Mouse (Mus musculus) adrenal gland, postnatal 14 days (tissue): ENCODE data around the gene Tcf20. TPM values are rescaled to one million over a fixed set of nuclear protein-coding genes. Genes with fewer than 3 reads are reported as not detected.
"Not testable (repeated sequence)": the region's sequence is repeated elsewhere in the genome, so short reads cannot be mapped to it uniquely, and the experiment has no call there.

Experiments used
- DNase-seq: peaks from one replicate; pipeline ENCODE4 v3.0.0; 2021; ENCODE audit warnings: mixed read lengths
- microRNA-seq, 2 experiments: library from miRNA; unstranded; fragments of <30 nt; microRNA quantifications; one replicate each; pipeline ENCODE4 v1.2.0; 2021
- total RNA-seq: library from RNA; stranded (reverse); gene quantifications from 2 replicates; pipeline ENCODE4 v1.2.3, GENCODE M21; 2021

Tcf20 gene
- total RNA-seq, 1 experiment from 2014 or later = 75.9 TPM

GRCm38 (mm10) chr15:82806969-82807763, 180.5 kb downstream of the Tcf20 start:
- no peak for DNase-seq

GRCm38 (mm10) chr15:82804708-82805639, 182.7 kb downstream of the Tcf20 start:
- peak; percentile 89 for DNase-seq

- no peak for DNase-seq
Observed at GRCm38 (mm10) chr15:82795936-82796440, 191.7 kb downstream of the Tcf20 start.

- no peak for DNase-seq
Observed at GRCm38 (mm10) chr15:82794277-82794676, 193.4 kb downstream of the Tcf20 start, which contains the start of gene Cyp2d26. Cyp2d26 (minus strand) TSS chr15:82794294.

- no peak for DNase-seq
Observed at GRCm38 (mm10) chr15:82793868-82794267, 193.8 kb downstream of the Tcf20 start.

GRCm38 (mm10) chr15:82793454-82793853, 194.2 kb downstream of the Tcf20 start:
- no peak for DNase-seq

- no peak for DNase-seq
Observed at GRCm38 (mm10) chr15:82792566-82792965, 195.1 kb downstream of the Tcf20 start.

- no peak for DNase-seq
Observed at GRCm38 (mm10) chr15:82784581-82784980, 203.1 kb downstream of the Tcf20 start.

GRCm38 (mm10) chr15:82783800-82784199, 203.9 kb downstream of the Tcf20 start:
- DNase-seq = no peak

GRCm38 (mm10) chr15:82777856-82778255, 209.8 kb downstream of the Tcf20 start:
- not testable (repeated sequence) for DNase-seq

- no peak for DNase-seq
Observed at GRCm38 (mm10) chr15:82765943-82766342, 221.7 kb downstream of the Tcf20 start.

- no peak for DNase-seq
Observed at GRCm38 (mm10) chr15:82764881-82765280, 222.8 kb downstream of the Tcf20 start.

GRCm38 (mm10) chr15:82763631-82764420, 223.8 kb downstream of the Tcf20 start, which contains the start of gene Cyp2d40:
Cyp2d40 (minus strand) TSS chr15:82764183.
- DNase-seq = no peak

Small RNA genes within 50 kb of the gene (microRNA-seq; reads per million reads assigned to microRNA genes)
- gene Gm27618 (0 reads per million in 2 experiments), gene Mir3080 (1.5 to 1.7 reads per million in 2 experiments)

Other genes starting within 250 kb of the Tcf20 start
- gene Cyp2d40, start 223.7 kb downstream of the Tcf20 start, total RNA-seq = 2.0 TPM in 1 of 2 replicates, not detected in the other
- 6.0 and 107 TPM in 2 replicates for gene Cyp2d26, start 193.6 kb downstream of the Tcf20 start, total RNA-seq
- gene Nfam1, start 45.4 kb upstream of the Tcf20 start, total RNA-seq = 2.6 and 5.9 TPM in 2 replicates
- gene Serhl, start 101.6 kb upstream of the Tcf20 start, total RNA-seq = 53.8 and 63.2 TPM in 2 replicates
- 95.0 and 99.4 TPM in 2 replicates for gene Rrp7a, start 134.9 kb upstream of the Tcf20 start, total RNA-seq
- 87.6 and 97.0 TPM in 2 replicates for gene Poldip3, start 161.5 kb upstream of the Tcf20 start, total RNA-seq
- gene Cyb5r3, start 184.7 kb upstream of the Tcf20 start, total RNA-seq = 206 and 217 TPM in 2 replicates